Mouse (Mus musculus) liver (tissue): ENCODE measurements around the gene Ofcc1.

Source experiments
- DNase-seq: peaks from one replicate; pipeline ENCODE4 v3.0.0-alpha.2; 2020; ENCODE audit warnings: mixed read lengths

Ofcc1 gene

GRCm38 (mm10) chr13:40361288-40361687, at the start of gene Ofcc1:
Ofcc1 (minus strand) TSS chr13:40361450.
- no peak for DNase-seq

- no peak for DNase-seq
Measured at GRCm38 (mm10) chr13:40390120-40390519, 28.9 kb upstream of the Ofcc1 start.

DNA sequence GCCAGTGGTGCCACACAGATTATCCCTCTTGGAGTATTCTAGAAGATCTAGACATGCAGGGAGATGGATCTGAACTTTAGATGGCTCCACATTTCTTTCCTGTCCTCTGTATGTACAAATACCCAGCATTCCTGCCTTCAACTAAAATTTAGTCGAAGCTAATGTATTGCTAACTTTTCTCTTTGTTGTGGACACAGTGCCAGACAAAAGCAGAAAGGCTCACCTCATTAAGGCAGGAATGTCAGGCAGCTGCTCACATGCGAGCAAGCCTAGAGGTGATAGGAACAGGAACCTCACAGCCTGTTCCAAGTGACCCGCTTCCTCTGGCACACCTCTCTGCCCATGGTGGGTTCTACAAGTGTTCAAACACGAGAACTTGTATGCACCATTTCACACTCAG, 26.2 kb upstream of the Ofcc1 start:
- no peak for DNase-seq

DNA sequence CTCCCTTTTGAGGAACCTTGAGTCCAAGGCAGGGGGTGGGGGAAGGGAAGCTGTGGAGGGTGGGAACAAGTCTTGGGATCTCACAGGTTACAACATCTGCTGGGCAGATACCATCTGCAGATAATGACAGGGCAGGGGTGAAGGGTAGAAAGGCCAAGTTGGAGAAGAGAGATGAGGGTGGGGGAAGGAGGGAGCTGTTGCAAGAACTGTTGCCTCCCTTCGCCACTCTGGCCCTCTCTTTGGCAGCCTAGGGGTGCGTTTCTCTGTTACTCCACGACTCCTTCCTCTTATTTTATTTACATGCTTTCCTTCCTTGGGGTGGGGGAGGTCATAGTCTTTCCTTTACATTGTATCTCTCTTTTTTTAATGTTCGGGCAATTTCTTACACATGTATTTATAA, 23.7 kb upstream of the Ofcc1 start:
- DNase-seq: no peak

DNA sequence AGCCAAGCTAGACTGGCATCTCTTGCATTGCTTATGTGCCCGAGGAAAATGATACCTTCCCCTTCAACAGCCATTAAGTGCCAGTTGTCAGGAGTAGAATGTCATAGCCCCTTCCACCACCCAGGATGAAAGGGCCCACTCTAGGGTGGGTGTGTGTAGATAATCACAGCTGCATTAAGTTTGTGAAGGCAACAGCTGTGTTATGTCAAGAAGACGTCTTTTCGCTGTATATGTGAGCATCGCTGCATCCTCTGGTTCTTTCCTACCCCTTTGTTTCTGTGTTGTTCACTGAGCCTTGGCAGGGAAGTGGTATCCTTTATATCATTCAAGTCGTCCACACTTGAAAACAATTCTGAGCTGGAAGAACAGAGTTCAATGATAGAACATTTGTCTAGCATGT, 15.5 kb upstream of the Ofcc1 start:
- DNase-seq: no peak

- DNase-seq: no peak
Measured at GRCm38 (mm10) chr13:40366762-40367161, 5.5 kb upstream of the Ofcc1 start.

- no peak for DNase-seq
Measured at GRCm38 (mm10) chr13:40364855-40365254, 3.6 kb upstream of the Ofcc1 start.

DNA sequence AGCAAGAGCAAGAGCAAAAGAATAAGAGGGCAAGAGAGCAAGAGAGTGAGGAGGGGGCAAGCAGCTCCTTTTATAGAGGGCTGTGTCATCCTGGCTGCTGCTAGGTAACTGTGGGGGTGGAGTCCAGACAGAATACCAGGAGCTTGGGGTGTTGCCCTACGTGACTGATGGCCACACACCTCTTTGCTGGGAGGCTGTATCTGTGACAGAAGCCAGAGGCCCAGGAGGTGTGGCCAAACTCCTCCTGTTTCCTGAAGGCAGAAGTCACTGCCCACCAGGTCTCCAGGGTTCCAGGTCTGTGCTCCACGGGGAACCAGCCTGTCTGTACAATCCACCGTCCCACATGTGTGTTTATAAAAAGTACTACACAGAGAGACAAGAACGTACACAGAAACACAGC, 558 bp downstream of the Ofcc1 start:
- no peak for DNase-seq

DNA sequence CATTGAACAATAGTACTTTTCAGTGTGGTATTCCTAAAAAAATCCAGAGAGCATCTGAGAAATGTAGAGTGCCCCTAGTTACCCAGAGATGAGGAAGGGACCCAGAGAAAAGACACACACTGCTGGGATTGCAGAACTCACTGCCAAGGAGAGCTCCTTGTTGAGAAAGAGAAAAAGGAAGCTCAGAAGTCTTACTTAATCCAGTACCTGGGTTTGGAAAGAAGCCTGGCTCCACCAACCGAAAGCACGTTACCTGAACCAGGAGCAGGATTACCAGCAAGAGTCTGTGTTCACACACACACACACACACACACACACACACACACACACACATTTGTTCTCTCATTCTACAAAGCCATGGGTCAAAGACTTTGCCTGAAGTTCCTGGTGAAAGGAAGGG, 14.2 kb downstream of the Ofcc1 start:
- DNase-seq: no peak

DNA sequence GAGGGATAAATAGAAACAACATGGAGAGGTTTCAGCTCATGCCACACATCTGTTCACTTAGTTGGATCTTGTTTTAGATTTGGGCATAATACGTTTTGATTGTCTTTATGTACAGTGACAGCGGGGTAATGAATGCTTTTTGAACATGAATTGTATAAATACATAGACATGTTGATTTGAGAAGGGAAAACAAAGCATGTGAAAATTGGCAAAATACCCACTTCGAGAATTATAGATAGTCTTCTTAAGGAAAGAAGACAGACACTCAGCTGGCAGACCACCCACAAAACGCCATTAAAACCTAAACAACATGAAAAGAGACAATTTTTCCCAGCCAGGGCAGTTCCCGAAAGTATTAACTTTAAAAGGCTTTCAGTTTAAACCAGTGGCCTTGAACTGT, 37.9 kb downstream of the Ofcc1 start:
- no peak for DNase-seq

GRCm38 (mm10) chr13:40320814-40321525, 40.3 kb downstream of the Ofcc1 start:
- DNase-seq: no peak

DNA sequence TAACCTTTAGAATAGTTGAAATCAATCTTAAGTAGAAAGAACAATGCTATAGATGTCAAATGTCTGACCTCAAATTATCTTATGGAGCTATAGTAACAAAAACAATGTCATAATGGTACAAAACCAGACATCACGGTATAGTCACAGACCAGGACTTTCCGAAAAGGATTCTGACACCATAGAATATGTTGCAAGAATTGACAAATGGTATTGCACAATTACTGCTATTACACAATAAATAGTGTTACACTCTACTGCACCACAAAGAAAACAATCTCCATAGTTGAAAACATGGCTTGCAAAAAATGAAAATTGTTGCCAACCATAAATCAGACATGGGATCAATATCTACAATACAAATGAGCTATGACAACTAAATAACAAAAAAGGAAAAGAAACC, 43.5 kb downstream of the Ofcc1 start:
- no peak for DNase-seq

DNA sequence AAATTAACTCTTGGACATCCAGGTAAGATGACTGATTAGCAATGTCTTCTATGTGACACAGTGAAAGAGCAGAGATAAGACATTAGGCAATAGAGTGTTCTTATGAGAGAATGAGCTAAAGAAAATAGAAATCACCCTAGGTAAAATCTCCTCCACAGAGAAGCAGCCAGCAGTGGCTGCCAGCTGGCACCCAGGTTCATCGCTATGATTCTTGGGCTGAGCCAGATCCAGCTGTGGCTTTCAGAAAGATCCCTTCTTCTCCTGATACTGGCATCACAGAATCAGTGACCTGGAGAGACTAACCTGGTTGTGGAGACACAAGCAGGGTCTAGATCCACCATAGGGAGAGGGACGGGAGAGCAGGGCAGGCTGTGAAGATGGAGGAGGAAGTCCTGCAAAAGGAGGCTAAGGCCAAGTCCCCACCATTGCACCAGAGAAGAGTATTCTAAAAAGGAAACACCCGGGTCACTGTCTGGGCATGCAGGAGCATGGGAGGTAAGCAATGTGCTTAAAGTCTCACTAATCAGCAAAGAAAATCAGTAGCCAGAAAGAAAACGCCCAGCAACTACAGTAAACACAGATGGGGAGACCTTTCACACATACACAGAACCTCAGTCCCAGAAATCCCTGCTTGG, 46.0 kb downstream of the Ofcc1 start:
- no peak for DNase-seq

DNA sequence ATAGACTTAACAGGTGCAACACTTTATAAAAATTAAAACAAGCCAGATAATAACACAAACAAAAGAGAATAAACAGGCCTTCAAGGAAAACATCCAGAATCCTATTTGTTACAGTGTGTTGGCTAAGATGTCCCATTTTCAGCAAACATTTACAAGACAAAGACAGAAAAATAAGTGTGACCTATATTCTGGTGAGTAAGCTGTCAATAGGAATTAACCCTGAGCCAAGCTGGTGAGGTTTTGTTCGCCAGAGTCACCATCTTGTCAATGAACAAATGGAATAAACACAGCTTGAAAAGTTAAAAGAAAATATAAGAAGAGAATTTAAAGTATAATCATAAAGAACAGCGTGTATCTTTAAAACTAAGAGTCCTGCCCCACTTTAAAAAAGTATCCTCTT, 68.4 kb downstream of the Ofcc1 start:
- no peak for DNase-seq

- no peak for DNase-seq
Measured at GRCm38 (mm10) chr13:40290846-40291245, 70.4 kb downstream of the Ofcc1 start.

- DNase-seq: no peak
Measured at GRCm38 (mm10) chr13:40288650-40289049, 72.6 kb downstream of the Ofcc1 start.

DNA sequence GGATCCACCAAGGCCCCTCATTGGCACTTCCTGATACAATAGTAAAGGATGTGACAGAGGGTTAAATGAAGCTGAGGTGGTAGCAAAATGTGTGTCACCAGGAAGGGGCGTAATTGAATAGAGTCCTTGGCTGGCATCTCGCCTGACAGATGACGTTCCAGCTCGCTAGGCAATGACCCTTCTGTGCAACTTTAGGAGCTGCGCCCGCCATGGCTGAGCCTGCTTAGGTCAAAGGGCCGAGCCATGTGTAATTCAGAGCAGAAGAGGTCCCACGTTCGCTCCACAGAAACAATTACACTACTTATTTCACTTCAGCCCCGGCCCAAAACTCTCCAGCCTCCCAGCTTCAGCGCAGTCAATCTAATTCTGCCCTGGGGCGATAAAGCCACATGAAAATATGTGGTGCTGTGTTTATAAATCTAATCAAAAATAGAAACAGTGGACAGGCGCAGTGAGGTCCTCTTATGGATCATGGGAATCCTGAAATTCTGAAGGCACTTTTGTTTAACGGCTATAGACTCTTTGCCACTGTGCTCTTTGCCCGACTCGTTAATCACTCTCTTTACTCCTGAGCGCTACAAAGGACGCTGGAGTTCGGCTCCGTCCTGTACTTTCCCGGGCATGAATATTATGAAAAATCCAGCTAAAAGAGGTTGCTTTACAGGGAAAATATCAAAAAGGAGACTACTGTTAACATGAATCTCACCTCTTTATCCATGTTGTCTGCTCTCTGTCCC, 73.8 kb downstream of the Ofcc1 start:
- DNase-seq: no peak

- no peak for DNase-seq
Measured at GRCm38 (mm10) chr13:40285234-40285791, 75.9 kb downstream of the Ofcc1 start.

DNA sequence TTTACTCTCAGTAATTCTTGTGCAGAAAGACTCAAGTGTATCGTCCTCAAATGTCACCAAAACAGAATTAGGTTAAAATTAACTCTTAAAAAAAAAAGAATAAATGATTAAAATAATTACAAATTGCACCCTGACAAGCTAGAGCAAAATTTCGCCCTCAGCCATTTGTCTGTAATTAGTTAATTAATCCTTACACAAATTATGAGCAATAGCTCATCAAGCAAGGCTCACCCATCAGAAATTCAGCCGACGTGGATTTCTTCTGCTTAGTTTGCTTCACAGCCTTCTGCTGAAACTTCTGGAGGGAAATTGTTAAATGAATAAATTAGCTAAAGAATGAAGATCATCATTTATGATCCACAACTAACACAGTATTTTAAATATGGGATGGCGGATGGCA, 80.6 kb downstream of the Ofcc1 start:
- DNase-seq: no peak

GRCm38 (mm10) chr13:40267546-40267945, 93.7 kb downstream of the Ofcc1 start:
- no peak for DNase-seq

GRCm38 (mm10) chr13:40263087-40263807, 98.0 kb downstream of the Ofcc1 start:
- no peak for DNase-seq

GRCm38 (mm10) chr13:40258757-40259156, 102.5 kb downstream of the Ofcc1 start:
- no peak for DNase-seq

GRCm38 (mm10) chr13:40243821-40244220, 117.4 kb downstream of the Ofcc1 start:
- DNase-seq: no peak
